Mouse (Mus musculus): ENCODE measurements around the gene Fcer2a.

Fcer2a gene

DNA sequence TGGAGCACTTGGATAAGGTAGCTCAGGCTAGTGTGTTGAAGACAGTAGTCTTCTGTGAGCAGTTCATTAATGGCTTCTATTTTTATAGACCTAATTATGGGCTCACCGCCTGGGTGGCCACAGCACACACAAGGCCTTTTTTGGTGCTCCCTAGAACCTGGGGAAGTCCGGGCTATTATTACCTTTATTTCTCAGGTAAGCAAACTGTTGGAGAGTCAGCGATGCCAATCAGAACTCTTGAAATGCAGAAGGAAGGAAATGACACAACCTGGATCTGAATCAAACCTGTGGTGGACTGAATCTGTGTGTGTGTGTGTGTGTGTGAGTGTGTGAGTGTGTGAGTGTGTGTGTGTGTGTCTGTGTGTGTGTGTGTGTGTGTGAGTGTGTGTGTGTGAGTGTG is at the start of gene Fcer2a:
TSS of gene Fcer2a (minus strand) at position 55 of the 400 bp plus-strand sequence.
- in situ Hi-C loops (cut with MboI), result no loop called here

DNA sequence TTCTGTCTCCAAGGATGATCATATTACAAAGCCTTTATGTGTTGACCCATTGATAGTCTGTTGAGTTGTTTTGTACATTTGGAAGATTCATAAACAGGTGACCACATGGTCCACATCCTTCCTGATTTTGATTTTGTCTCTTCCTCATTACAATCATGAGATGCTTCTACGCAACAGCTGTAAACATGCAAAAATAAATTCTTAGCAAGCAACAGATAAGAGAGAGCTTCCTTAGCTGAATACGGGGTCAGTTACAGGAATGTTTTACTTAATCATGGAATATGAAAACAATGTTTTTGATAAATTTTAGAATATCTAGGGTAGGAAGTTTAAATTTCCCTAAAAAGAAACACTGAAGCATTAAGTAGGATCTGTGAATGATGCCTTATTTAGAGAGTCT is 43.0 kb upstream of the Fcer2a start:
- in situ Hi-C loops (cut with MboI), result no loop called here

DNA sequence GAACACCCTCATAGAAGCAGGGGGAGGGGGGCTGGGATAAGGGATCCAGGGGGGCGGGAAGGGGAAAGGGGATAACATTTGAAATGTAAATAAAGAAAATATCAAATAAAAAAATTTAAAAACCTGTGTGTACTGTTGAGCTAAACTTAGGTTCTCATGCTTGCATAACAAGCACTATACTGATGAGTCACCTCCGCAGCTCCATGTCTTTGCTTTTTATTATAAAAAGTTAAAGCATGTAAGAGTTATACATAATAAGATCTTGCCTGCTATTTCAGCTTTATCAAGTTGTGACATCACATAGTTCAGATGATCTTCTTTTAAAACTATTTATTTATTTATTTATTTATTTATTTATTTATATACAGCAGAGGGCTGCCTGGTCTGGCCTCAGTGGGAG is 41.6 kb upstream of the Fcer2a start:
- in situ Hi-C loops (cut with MboI), result no loop called here

DNA sequence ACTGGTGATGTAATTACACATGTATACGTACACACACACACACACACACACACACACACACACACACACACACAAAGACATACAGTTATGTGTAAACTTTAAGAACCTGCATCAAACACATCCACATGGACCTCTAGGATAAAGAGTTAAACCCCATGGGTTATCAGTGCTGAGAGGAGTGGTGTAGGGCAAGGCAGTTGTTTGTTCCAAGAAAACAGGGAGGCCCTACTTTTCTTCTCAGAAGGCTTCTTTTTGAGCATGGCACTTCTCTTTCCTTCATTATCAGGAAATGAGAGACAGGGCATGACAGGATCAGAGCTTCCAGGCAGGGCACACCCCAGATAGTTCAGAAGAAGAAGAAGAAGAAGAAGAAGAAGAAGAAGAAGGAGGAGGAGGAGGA is 40.1 kb upstream of the Fcer2a start:
- in situ Hi-C loops (cut with MboI), result no loop called here

DNA sequence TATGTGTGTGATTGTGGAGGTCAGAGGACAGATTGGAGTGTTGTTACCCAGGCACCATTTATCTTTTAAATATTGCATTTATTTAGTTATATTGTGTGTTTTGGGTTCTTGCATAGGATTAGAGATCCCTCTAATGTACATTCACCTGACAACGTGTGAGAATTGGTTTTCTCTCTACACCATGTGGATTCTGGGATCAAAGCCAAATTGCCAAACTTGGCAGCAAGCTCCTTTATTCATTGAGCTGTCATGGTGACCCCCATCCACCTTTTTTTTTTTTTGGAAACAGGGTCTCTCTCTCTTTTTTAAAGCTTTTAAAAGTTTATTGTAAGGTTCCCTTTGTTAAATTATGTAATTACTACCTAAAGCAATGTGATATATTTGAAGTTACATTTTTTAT is 27.1 kb upstream of the Fcer2a start:
- in situ Hi-C loops (cut with MboI), result no loop called here

DNA sequence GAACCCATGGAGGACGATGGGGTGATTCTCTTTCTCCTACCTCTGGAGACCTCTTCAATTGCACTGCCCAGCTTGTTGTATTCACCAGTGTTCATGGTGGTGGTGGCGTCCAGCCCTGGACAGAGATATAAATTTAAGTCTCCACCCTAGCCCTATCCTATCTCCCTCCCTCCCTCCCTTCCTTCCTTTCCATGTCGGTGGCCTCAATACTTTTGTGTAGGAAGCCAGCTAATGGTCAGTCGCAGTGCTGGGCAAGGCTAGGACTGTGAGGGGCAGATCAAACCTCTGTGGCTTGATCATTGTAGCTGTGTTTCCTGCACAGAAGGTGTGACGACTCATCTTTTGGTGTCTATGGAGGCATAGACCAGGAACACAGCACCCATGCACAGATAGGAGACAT is 26.6 kb upstream of the Fcer2a start, which contains the start of gene Clec4g:
TSS of gene Clec4g (minus strand) at position 101 of the 400 bp plus-strand sequence.
- in situ Hi-C loops (cut with MboI), result no loop called here

DNA sequence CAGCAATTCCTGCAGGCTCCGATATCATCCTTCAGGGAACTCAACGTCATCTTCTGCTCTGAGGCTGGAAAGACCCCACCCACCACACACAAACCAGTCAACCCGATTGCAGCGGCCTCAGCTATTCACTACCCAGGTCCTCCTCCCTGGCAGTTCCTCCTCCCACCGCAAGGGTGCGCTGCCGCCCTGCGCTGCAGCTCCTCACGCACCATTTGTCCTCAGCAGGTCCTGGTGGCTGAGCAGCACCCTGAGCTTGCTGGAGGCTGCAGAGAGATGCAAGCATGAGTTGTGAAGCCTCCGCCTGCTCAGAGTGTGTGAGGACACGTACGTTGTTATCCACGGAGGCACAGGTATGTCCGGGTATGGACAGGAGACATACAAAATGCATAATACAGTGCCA is 24.6 kb upstream of the Fcer2a start:
- in situ Hi-C loops (cut with MboI), result no loop called here

DNA sequence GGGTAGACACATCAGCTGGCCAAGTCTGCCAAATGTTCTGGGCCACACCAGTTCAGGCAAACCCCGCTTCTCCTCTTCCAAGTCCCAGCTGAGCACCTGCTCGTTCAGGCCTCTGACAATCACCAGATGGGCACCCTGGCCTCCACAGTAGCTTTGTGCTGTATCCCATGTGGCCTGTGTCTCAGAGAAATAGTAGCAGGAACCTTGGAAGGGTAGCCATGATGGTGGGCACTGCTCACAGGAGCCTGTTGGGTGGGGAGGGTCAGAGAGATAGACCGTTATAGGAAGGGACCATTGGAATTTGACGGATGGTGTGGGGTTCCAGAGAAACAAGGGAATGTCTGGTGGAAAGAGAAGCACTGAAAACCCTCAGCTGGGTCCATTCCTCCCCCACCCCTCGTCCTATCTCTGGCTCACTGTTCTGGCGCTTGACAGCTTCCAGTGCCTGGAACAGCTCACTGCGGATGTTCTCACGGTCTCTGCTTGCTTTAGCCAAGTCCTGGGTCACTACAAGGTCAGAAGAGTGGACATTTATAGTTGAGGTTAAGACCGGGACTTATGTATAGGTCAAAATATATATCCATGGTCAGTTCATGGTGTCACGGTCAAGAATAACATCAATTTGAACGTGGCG is 23.5 kb upstream of the Fcer2a start:
- in situ Hi-C loops (cut with MboI), result no loop called here

DNA sequence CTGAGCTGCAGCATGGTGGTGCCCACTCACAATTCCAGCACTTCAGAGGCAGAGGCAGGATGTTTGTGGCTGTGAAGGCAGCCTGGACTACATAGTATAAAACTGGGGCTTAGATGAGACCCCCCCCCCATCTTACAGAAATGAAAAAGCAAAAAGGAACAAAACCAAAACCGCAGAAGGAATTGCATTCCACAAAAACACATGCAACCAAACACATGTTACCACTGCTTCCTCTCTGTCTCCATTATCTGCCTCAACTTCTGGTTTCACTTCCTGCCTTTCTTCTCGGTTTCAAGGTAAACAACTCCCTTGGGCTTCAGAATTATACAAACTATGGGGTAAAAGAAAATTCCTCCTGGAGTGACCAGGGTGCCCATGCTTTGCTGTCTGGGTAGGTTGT is 17.7 kb upstream of the Fcer2a start:
- in situ Hi-C loops (cut with MboI), result no loop called here

DNA sequence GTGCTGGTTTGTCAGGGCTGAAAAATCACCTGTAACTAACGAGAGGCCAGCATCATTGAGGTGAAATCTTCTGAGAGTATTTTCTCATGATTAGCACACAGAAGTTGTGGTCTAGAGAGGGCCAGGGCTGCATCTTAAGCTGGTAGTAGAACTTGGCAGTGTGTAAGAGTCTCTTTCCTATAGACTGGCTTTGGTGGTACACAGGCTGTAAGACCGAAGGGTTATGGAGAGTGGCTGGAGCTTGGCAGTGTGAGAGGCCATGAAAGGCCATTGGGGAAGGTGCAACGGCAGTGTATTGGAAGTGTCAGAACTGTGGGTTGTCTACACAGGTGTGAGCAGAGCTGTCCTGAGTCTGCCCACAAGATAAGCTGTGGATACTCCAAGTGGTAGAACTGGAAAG is 16.3 kb upstream of the Fcer2a start:
- in situ Hi-C loops (cut with MboI), result no loop called here

DNA sequence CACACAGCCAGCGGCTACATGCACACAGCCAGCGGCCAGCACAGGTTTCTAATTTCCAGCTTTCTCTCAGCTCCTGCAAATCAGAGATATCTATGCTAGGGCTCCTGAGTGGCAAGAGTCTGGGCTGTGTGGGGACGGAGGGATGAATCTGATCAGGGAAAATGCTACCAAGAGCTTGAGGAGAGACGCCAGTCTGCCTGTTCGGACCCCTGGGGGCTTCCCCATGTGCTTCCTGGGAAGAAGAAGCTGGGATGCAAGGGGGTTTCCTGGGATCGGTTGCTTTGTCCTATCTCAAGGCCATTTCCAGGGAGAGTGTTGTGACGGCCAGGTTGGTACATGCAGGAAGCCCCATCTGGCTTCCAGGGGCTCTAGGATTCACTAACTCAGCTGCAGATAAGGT is 13.6 kb upstream of the Fcer2a start:
- in situ Hi-C loops (cut with MboI), result loop anchor here (10.0 kb wide), 1 partner anchor 247 kb away; the partner anchor contains the start of gene Cd209c

DNA sequence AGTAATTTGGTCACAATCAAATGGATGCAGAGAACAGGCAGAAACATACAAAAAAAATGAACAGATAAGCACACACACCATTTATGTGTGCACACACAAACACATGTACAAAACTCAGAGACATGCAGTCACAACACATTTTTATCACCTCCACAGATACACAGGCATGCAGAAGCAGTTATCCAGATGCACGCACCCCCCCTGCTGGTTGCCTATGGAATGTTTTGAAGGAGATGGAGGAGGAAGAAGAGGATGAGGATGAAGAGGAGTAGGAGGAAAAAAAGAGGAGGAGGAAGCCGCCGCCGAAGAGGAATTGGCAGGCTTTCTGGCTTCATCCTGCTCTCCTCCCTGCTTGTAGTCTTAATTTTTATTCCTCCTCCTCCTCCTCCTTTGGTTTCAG is 11.7 kb upstream of the Fcer2a start:
- in situ Hi-C loops (cut with MboI), result loop anchor here (10.0 kb wide), 1 partner anchor 249 kb away; the partner anchor contains the start of gene Cd209c

DNA sequence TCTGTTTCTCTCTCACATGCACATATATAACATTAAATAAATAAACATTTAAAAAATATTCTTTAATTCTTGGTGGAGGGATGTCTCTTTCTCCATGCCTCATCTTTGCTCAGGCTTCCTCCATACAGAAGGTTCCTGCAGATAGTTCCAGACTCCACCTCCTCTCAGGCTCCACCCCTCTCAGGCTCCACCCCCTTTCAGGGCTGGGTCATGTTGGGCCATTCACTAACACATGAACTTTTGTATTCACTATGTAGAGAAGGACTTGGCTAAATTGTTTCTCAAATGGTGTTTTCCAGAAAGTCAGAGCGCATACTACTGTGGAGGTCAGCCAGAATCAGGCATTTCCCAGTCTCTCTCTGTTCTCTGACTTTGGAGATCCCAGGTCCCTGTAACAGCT is 7.5 kb upstream of the Fcer2a start:
- in situ Hi-C loops (cut with MboI), result loop anchor here (10.0 kb wide), 1 partner anchor 253 kb away; the partner anchor contains the start of gene Cd209c

DNA sequence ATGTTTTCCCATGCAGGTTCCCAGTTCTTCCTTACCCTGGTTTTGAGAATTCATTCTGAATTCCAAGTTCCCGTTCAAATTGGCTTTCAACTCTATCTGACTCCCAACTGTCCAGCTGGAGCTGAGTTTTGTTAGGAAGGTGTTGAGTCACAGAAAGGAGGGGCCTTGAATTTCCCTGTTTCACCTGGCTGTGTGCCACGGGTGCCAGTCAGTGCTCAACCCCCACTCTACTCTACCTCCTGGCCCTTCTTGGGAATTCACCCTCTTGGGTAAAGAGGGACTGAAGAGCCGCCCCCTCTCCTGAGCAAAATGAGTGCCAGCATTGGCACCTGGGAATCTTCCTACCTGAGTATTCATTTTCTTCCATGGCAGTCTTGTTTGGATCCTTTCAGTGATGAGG is 3.2 kb downstream of the Fcer2a start:
- in situ Hi-C loops (cut with MboI), result no loop called here

DNA sequence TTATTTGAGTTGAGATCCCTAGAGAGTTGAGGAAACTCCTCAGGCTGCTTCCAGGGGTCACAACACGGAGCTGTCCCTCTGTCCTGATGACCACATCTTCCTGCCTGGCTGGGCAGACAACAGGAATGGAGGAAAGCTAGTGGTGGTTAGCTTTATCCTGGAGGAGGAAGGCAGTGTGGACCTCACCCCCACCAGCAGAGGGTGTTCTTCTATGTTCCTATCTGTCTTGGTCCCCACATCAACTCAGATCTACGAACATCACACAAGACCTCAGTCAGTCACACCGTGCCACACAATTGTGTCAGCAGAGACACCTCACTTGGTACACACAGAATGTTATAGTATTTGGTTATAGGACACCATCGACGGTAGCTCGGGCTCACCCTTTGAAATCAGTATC is 6.4 kb downstream of the Fcer2a start:
- in situ Hi-C loops (cut with MboI), result no loop called here

DNA sequence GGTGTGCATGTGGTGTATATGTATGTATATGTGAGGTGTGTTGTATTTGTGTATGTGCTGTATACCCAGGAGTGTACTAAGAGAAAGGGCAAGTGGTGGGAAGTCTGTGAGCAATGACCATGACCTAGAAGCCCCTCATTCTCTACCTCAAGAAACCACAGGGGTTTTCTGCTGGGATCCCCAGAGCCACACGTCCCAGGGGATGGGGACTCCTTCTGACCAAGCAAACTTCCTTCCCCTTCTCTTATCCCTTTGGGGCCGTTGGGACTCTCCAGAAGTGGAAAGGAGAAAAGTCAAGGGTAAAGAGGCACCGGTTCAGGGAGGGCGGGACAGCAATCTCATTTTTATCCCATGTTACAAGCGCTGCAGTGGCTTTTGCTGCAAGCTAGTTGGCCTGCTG is 8.6 kb downstream of the Fcer2a start:
- in situ Hi-C loops (cut with MboI), result no loop called here

DNA sequence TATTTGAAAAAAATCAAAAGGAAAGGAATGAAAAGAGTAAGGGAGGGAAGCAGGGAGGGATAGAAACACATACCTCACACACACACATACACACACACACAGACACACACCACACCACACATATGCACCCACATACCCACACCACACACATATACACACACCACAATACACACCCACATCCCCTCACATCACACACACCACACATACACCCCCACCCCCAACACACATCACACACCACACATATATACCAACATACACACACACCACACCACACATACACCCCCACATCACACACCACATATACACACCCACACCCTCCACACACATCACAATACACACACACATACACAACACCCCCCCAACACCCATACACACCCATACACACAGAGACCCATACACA is 9.4 kb downstream of the Fcer2a start:
- in situ Hi-C loops (cut with MboI), result no loop called here

DNA sequence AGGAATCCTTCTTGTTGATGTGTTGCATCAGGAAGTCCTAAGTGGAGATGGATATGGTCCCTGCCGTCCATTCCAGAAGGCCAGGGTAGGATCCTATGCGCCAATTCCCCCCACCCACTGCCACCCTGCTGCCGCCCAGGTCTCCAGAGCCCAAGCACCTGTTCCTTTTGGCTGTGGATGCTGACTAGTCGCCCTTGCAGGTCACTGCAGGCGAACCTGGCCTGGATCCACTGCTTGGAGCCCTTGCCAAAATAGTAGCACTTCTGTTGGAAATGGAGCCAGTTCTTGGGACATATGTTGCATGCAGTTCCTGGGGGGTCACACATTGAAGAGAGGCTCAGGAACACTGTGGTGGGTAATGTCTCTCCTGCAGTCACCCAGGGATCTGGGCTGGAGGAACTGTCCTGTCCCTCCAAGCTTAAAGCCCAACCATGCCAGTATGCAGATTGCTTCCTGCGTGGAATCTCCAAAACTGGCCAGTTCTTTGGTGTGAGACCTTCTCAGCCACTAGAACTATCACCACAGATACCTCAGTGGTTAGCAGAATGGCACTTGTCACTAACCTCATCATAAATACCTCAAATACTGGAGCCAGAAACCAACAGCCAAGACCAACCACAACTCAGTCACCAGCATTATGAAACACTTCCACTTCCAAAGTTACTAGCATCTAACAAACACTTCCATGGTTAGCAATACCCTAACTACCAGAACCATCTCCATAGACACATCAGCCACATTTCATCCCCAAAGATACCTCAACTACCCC is 10.4 kb downstream of the Fcer2a start:
- in situ Hi-C loops (cut with MboI), result no loop called here

DNA sequence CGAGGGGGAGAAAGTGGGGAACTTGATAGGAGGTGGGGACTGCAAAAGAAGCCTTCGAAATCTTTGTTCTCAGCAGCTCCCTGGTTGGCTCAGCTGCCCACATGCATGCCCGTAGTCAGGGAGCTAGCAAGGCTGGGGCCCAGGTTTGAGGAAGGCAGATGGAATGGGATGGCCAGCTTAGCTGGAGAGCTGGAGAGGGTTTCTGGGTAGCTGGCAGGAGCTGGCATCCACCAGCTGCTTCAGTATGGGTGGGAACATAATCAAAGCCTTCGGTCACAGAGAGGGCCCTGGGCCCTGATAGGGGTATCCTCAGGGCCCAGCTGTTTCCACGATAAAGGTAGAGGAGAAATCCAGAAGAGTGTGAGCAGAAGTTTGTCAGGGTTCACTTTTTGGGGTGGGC is 11.5 kb downstream of the Fcer2a start:
- in situ Hi-C loops (cut with MboI), result no loop called here

DNA sequence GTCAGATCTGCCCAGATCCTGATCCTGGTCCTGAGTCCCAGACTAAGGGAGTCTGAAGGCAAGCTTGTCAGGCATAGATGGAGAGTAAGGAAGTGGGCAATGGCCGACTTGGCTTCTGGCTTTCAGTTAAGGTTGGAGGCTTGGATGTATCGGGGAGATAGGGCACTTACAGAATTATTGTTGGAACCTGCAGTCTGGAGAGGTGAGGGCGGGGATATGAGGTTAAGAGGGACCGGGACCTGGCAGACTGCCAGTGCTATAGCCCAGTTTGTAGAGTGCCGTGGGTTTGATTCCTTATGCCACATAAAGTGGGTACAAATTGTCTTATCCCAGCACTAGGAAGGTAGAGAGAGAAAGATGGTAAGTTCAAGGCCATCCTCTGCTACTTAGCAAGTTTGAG is 14.3 kb downstream of the Fcer2a start:
- in situ Hi-C loops (cut with MboI), result no loop called here

DNA sequence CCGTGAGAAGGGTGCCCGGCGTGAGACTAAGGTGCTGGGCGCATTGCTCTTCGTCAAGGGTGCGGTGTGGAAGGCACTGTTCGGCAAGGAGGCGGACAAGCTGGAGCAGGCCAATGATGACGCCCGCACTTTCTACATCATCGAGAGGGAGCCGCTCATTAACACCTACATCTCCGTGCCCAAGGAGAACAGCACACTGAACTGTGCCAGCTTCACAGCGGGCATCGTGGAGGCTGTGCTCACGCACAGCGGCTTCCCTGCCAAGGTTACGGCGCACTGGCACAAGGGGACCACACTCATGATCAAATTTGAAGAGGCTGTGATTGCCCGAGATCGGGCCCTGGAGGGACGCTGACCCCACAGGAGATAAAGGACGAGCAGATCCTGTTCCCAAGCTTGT is 14.7 kb downstream of the Fcer2a start:
- in situ Hi-C loops (cut with MboI), result no loop called here

DNA sequence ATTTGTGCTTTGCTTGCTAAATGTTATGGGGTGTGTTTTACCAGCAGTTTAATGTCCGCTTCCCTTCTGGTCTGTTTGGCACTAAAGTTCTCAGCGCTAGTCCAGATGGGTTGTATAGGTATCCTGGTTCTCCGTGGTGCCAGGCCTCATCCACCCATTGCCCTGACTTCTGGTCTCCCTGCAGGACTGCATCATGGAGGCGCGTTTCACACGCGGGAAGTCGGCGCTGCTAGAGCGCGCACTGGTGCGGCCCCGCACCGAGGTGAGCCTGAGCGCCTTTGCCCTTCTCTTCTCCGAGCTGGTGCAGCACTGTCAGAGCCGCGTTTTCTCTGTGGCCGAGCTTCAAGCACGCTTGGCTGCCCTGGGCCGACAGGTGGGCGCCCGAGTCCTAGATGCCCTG is 15.1 kb downstream of the Fcer2a start:
- in situ Hi-C loops (cut with MboI), result no loop called here

DNA sequence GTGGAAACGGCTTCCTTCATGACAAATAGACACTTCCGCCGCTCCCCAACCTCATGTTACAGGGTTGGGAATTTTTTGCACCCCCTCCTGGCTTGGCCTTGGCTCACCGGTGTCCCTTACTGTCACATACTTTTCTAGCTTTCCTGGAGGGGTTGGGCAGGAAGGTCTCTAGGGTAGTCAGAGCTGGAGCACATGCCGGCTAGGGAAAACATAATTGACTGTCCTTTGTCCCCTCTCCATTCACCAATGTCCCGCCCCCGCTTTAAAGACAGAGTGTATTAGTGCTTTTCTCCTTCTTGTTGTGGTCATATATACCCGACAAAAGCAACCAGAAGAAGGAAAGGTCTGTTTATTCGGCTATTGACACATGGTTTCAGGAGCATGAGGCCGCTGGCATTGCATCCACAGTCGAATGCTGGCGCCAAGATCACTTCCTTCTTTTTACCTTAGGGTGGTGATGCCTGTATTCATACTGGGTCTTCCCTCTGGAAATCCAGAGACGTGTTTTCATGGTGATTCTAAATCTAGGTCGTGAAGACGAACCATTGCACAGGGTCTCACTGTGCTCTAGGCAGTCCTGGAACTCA is 16.9 kb downstream of the Fcer2a start:
- in situ Hi-C loops (cut with MboI), result no loop called here
